ENCODE assay signal across 8 mouse cellular contexts in genomic region chr5:28465099-28465406, GRCm38 (mm10). TPM values are rescaled to one million over a fixed set of nuclear protein-coding genes. Genes with fewer than 3 reads are reported as not detected.
DNase-seq lines count a peak whose midpoint lies in the region; ATAC-seq and TF ChIP-seq lines count a peak whose summit lies in the region.

No protein-coding gene starts in this region.

- H3K27ac ChIP-seq in forebrain, embryonic 13.5 days, result no peak overlapping the region
- H3K27ac ChIP-seq in kidney, postnatal 0 days, result no peak overlapping the region
- no peak overlapping the region for H3K27ac ChIP-seq in liver, postnatal 0 days (ENCODE audit: low read depth)

- peaks cover 44% of the 10 kb centered on the region for H3K4me1 ChIP-seq in forebrain, embryonic 13.5 days
- H3K4me1 ChIP-seq in kidney, postnatal 0 days (replicated peaks; ENCODE audit: insufficient read depth, low read length), result no peaks in the 10 kb centered on the region; the same call in 1 of the 2 replicates
- H3K4me1 ChIP-seq in liver, postnatal 0 days (ENCODE audit: insufficient read depth), result no peaks in the 10 kb centered on the region

- WGBS in forebrain, embryonic 13.5 days, result 0% methylated on average over 17 of the region's 29 CpGs
- 0% methylated on average over 27 of the region's 29 CpGs for WGBS in kidney, postnatal 0 days
- 2% methylated on average over 29 of the region's 29 CpGs for WGBS in liver, postnatal 0 days (ENCODE audit: insufficient replicate concordance)

- peak overlapping the region; percentile 48 for H3K4me3 ChIP-seq in forebrain, embryonic 13.5 days
- peak overlapping the region; percentile 45 for H3K4me3 ChIP-seq in kidney, postnatal 0 days (replicated peaks; ENCODE audit: low read depth, low read length)
- H3K4me3 ChIP-seq in liver, postnatal 0 days (ENCODE audit: low read depth, low read length), result peak overlapping the region; percentile 34; the same call in 1 of the 2 replicates

- DNase-seq in urinary bladder, adult 2 months (ENCODE audit: low spot score), result peak; percentile 37
- DNase-seq in urinary bladder, postnatal 25 days (ENCODE audit: low spot score), result no peak
- DNase-seq in kidney, postnatal 0 days (ENCODE audit: low spot score), result peak; percentile 6
- no peak for DNase-seq in liver, postnatal 0 days
- DNase-seq in right cerebral cortex, postnatal 10 days (ENCODE audit: low spot score in 2 of 2), result peak; percentile 86 to 87
- DNase-seq in ovary, postnatal 10 days (ENCODE audit: low spot score), result no peak

- TF ChIP-seq EP300 in liver, postnatal 0 days (IDR thresholded peaks at IDR 0.05; ENCODE audit: low read depth), result no peak

- H3K27me3 ChIP-seq in forebrain, embryonic 13.5 days, result peaks cover 100% of the 10 kb centered on the region
- H3K27me3 ChIP-seq in kidney, postnatal 0 days (ENCODE audit: insufficient read depth, low read length), result peaks cover 86% of the 10 kb centered on the region
- H3K27me3 ChIP-seq in liver, postnatal 0 days (ENCODE audit: insufficient read depth, low read length), result peaks cover 87% of the 10 kb centered on the region

- H3K4me2 ChIP-seq in forebrain, embryonic 13.5 days, result peak overlapping the region; percentile 74
- H3K4me2 ChIP-seq in kidney, postnatal 0 days (ENCODE audit: low read length), result peak overlapping the region; percentile 83
- H3K4me2 ChIP-seq in liver, postnatal 0 days (ENCODE audit: low read depth, low read length), result peak overlapping the region; percentile 76

- H3K9ac ChIP-seq in forebrain, embryonic 13.5 days, result peak overlapping the region; percentile 58
- no peak overlapping the region for H3K9ac ChIP-seq in kidney, postnatal 0 days (ENCODE audit: low read depth, low read length)
- no peak overlapping the region for H3K9ac ChIP-seq in liver, postnatal 0 days (replicated peaks)

- no peak for TF ChIP-seq CTCF in kidney, postnatal 0 days (IDR thresholded peaks at IDR 0.05; ENCODE audit: low read depth)
- TF ChIP-seq CTCF in liver, postnatal 0 days (IDR thresholded peaks at IDR 0.05; ENCODE audit: low read depth), result no peak

- peak; percentile 20 for ATAC-seq in forebrain, embryonic 13.5 days
- no peak for ATAC-seq in kidney, postnatal 0 days (replicated peaks; ENCODE audit: low FRiP score, low read depth)
- ATAC-seq in liver, postnatal 0 days, result no peak
- ATAC-seq in cerebellum, adult (ENCODE audit: insufficient number of reproducible peaks, low FRiP score, low TSS enrichment), result no peak

- H3K9me3 ChIP-seq in forebrain, embryonic 13.5 days (replicated peaks), result no peaks in the 10 kb centered on the region
- no peaks in the 10 kb centered on the region for H3K9me3 ChIP-seq in kidney, postnatal 0 days (replicated peaks; ENCODE audit: low read length)
- no peaks in the 10 kb centered on the region for H3K9me3 ChIP-seq in liver, postnatal 0 days (ENCODE audit: low read length)

- no peaks in the 10 kb centered on the region for H3K36me3 ChIP-seq in forebrain, embryonic 13.5 days (ENCODE audit: poor library complexity, severe bottlenecking)
- no peaks in the 10 kb centered on the region for H3K36me3 ChIP-seq in kidney, postnatal 0 days (ENCODE audit: insufficient read depth, low read length)
- no peaks in the 10 kb centered on the region for H3K36me3 ChIP-seq in liver, postnatal 0 days (replicated peaks; ENCODE audit: insufficient read depth, low read length)

RNA-seq across cellular contexts. Expression of gene Shh, which starts 2.0 kb away (rescaled TPM):
- 68.3 and 70.7 TPM in 2 replicates for polyA plus RNA-seq in urinary bladder, adult 2 months (2012; rRNA removed)
- polyA plus RNA-seq in forebrain, embryonic 13.5 days (2015; fragmentation: Nextera tagmentation; extraction: Ambion mirVana), result 0.94 and 1.2 TPM in 2 replicates
- 0.64 and 0.75 TPM in 2 replicates for polyA plus RNA-seq in kidney, postnatal 0 days (2015; fragmentation: Nextera tagmentation; extraction: Ambion mirVana)
- not detected in 2 replicates for polyA plus RNA-seq in liver, postnatal 0 days (2015; fragmentation: Nextera tagmentation; extraction: Ambion mirVana)

Comparison
In these comparisons a context has a peak if more than half of its experiments do, and no peak if none do; other contexts are left out.
1. DNase-seq: peak in urinary bladder, adult 2 months (single experiment), kidney, postnatal 0 days (single experiment) and right cerebral cortex, postnatal 10 days (2 of 2); none in urinary bladder, postnatal 25 days (single experiment), liver, postnatal 0 days (single experiment) and ovary, postnatal 10 days (single experiment).
2. RNA of gene Shh, which starts 2.0 kb away (polyA plus RNA-seq): 68.3 to 70.7 TPM in urinary bladder, adult 2 months; 0.94 to 1.2 TPM in forebrain, embryonic 13.5 days, 0.64 to 0.75 TPM in kidney, postnatal 0 days and not detected in liver, postnatal 0 days; every median in the first group is over 10 times any median in the second.
3. Peak in every context shown above with its lines, with median percentiles within 50 percentile points of each other: H3K4me2 ChIP-seq and H3K4me3 ChIP-seq.